Mouse (Mus musculus) midbrain, embryonic 12.5 days (tissue): ENCODE results near the gene Blvrb. TPM values are rescaled to one million over a fixed set of nuclear protein-coding genes. Genes with fewer than 3 reads are reported as not detected.

Experiments used
- ATAC-seq: fragments of 200-750 bp; cut with Nextera tagmentation; 2 replicates; pipeline ENCODE4 v1.8.0; 2017; ENCODE audit warnings: low read depth, moderate TSS enrichment, moderate library complexity; ENCODE audit not compliant: low FRiP score
- H3K27ac ChIP-seq: fragments of 300-500 bp; sonication (generic); replicated peaks from 2 replicates; pipeline ENCODE4 v1.5.1; 2016; ENCODE audit warnings: mild to moderate bottlenecking
- H3K27me3 ChIP-seq: fragments of 300-500 bp; sonication (generic); 2 replicates; pipeline ENCODE4 v1.6.1; 2016; ENCODE audit warnings: mild to moderate bottlenecking
- H3K36me3 ChIP-seq: fragments of 300-500 bp; sonication (generic); 2 replicates; pipeline ENCODE4 v1.6.1; 2016
- H3K4me1 ChIP-seq: fragments of 300-500 bp; sonication (generic); 2 replicates; pipeline ENCODE4 v1.6.1; 2016
- H3K4me2 ChIP-seq: fragments of 300-500 bp; sonication (generic); replicated peaks from 2 replicates; pipeline ENCODE4 v1.6.1; 2016; ENCODE audit warnings: mild to moderate bottlenecking, moderate library complexity
- H3K4me3 ChIP-seq: fragments of 300-500 bp; sonication (generic); 2 replicates; pipeline ENCODE4 v1.5.1; 2016; ENCODE audit warnings: mild to moderate bottlenecking
- H3K9ac ChIP-seq: fragments of 300-500 bp; sonication (generic); replicated peaks from 2 replicates; pipeline ENCODE4 v1.6.1; 2016; ENCODE audit warnings: mild to moderate bottlenecking, moderate library complexity
- H3K9me3 ChIP-seq: fragments of 300-500 bp; sonication (generic); 2 replicates; pipeline ENCODE4 v1.6.1; 2016; ENCODE audit warnings: mild to moderate bottlenecking
- WGBS: fragments of 180-500 bp; shearing (Covaris S2); methylation state at CpG from one replicate; pipeline ENCODE4 v1.1.7; 2016; 5-methylcytosine and 5-hydroxymethylcytosine counted together
- polyA plus RNA-seq: library from polyadenylated mRNA; unstranded; fragments of >200 nt; fragmentation: Nextera tagmentation; extraction: Ambion mirVana; gene quantifications from 2 replicates; pipeline ENCODE4 v1.2.1, GENCODE M21; 2016

Blvrb gene
- polyA plus RNA-seq, 1 experiment from 2014 or later, result 31.0 TPM

DNA sequence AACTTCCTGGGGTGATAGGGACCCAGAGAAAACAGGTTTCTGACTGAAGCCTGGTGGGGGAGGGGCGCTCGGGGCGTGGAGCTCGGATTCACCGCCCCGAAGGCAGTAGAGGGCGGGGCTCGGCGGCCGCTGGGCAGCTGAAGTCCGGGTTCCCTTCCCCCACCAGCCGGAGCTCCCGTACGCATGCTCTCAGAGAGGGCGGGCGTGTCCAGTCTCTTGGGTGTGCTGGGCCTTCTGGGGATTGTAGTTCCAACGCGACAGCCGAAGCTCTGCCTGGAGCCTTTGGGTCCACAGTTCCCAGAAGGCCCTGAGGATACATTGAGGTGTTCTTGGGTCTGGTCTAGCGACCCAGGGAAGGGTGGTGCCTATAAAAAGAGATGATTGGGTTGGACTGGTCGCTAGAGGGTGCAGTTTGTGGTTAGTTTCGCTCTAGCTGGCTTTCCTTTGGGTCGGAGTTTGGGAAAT is 26.7 kb downstream of the Blvrb start:
- ATAC-seq, result peak; percentile 89
- Histone ChIP-seq H3K27me3 (no peaks in the 10 kb centered on the region), H3K4me2 (peak overlapping the region; percentile 75), H3K4me3 (peak overlapping the region; percentile 75), H3K36me3 (peaks cover 24% of the 10 kb centered on the region), H3K27ac (peak overlapping the region; percentile 90), H3K4me1 (peaks cover 10% of the 10 kb centered on the region; the same call in 1 of the 2 replicates), H3K9ac (peak overlapping the region; percentile 71), H3K9me3 (no peaks in the 10 kb centered on the region)
- WGBS, result 0% methylated on average over 23 of the region's 23 CpGs

DNA sequence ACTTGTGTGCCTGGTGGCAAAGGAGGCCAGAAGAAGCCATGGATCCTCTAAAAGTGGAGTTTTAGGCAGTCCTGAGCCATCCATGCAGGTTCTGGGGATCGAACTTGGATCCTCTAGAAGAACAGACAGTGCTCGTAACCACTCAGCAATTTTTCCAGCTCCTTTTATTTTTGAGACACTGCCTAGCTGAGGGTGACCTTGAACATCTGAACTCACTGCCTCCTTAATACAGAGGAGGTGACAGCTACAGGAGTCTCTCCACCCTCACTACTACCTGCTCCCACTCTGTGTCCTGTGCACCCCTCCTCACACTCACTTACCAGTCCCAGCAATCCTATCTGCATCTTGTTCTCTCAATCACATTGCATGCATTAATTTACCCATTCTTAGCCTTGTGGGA is 27.8 kb downstream of the Blvrb start:
- no peaks in the 10 kb centered on the region for H3K27me3 ChIP-seq
- H3K4me2 ChIP-seq, result no peak overlapping the region; the same call in 1 of the 2 replicates
- H3K9me3 ChIP-seq, result no peaks in the 10 kb centered on the region
- no peak overlapping the region for H3K9ac ChIP-seq
- H3K4me1 ChIP-seq, result peaks cover 10% of the 10 kb centered on the region; the same call in 1 of the 2 replicates
- ATAC-seq, result no peak
- WGBS, result 93% methylated on average over 2 of the region's 2 CpGs
- no peak overlapping the region for H3K4me3 ChIP-seq
- no peak overlapping the region for H3K27ac ChIP-seq
- H3K36me3 ChIP-seq, result peaks cover 24% of the 10 kb centered on the region

DNA sequence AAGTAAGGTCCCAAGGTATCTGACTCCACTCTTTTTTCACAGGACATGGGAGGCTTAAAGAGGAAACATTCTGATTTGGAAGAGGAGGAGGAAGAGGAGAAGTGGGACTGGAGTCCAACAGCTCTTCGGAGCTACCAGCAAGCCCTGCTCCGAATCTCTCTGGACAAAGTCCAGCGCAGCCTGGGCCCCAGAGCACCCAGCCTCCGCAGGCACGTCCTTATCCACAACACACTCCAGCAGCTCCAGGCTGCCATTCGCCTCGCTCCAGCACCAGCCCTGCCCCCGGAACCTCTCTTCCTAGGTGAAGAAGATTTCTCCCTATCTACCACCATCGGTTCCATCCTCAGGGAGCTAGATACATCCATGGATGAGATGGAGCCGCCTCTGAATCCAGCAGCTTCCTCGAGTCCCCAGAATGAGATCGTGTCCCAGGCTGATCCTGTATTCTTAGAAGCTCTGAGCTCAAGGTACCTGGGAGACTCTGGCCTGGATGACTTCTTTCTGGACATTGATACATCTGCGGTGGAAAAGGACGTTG is 28.4 kb downstream of the Blvrb start:
- WGBS, result 96% methylated on average over 14 of the region's 14 CpGs

DNA sequence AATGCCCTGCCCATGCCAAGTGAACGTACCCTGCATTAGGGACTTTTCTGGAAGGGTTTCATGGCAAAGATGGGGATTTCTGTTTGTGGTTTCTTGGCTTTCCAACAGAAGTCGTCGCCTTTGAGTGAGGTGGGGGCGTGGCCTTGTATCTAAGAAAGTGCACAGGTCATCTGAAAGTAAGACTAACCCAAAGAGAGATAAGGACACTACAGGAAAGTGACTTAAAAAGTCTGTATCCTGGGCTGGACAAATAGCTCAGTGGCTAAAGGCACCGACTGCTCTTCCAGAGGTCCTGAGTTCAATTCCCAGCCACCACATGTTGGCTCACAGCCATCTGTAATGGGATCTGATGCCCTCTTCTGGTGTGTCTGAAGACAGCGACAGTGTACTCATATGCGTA is 30.8 kb downstream of the Blvrb start:
- WGBS, result 81% methylated on average over 7 of the region's 7 CpGs
- no peak for ATAC-seq
- H3K4me3 ChIP-seq, result no peak overlapping the region

More for the DNA sequence above, 28.4 kb downstream of the Blvrb start:
- no peak overlapping the region for H3K4me3 ChIP-seq
- H3K9ac ChIP-seq, result no peak overlapping the region
- no peak for ATAC-seq
- peaks cover 10% of the 10 kb centered on the region; the same call in 1 of the 2 replicates for H3K4me1 ChIP-seq
- H3K9me3 ChIP-seq, result no peaks in the 10 kb centered on the region
- no peaks in the 10 kb centered on the region for H3K27me3 ChIP-seq
- H3K27ac ChIP-seq, result no peak overlapping the region
- H3K4me2 ChIP-seq, result no peak overlapping the region
- peaks cover 24% of the 10 kb centered on the region for H3K36me3 ChIP-seq

DNA sequence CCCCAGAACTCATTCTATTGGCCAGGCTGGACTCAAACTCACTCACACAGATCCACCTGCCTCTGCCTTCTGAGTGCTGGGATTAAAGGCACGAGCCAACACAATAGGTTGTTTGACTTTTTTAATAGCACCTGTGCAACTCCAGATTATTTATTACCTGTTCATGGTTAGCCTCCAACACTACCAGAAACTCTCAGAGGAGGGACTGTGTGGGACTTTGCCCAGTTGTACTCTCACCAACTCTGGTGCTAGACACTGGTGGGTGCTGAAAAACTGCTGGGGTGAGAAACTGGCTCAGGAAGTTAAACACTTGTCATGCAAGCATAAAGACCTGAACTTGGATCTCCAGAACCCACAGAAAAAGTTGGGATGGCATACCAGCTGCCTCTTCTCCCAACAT is 32.0 kb downstream of the Blvrb start:
- ATAC-seq, result no peak
- WGBS, result 74% methylated on average over 1 of the region's 1 CpGs
- Histone ChIP-seq H3K36me3 (peaks cover 24% of the 10 kb centered on the region), H3K27me3 (no peaks in the 10 kb centered on the region), H3K9ac (no peak overlapping the region), H3K27ac (no peak overlapping the region), H3K4me3 (no peak overlapping the region), H3K4me2 (no peak overlapping the region), H3K4me1 (peaks cover 13% of the 10 kb centered on the region), H3K9me3 (no peaks in the 10 kb centered on the region)

More for the DNA sequence above, 30.8 kb downstream of the Blvrb start:
- H3K4me2 ChIP-seq, result no peak overlapping the region
- peaks cover 24% of the 10 kb centered on the region for H3K36me3 ChIP-seq
- no peak overlapping the region for H3K27ac ChIP-seq
- no peak overlapping the region for H3K9ac ChIP-seq
- H3K27me3 ChIP-seq, result no peaks in the 10 kb centered on the region
- peaks cover 13% of the 10 kb centered on the region for H3K4me1 ChIP-seq
- no peaks in the 10 kb centered on the region for H3K9me3 ChIP-seq

DNA sequence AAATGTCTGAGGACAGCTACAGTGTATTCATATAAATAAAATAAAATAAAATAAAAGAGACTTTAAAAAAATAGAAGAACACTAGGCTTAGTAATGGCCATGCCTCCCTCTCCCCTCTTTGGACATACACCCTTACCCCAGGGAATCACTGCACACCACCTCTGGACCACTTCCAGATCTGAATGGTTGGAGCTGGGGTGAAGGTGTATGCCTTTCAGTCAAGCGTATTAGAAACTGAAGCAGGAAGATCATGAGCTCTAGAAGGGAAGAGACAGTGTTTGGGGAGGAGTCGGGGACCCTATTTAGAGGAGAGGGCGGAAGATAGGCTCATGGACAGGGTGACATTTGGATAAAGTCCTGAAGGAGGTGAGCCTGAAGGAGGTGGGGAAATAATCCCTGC is 32.7 kb downstream of the Blvrb start:
- Histone ChIP-seq H3K4me1 (peaks cover 9% of the 10 kb centered on the region), H3K9ac (no peak overlapping the region), H3K4me3 (no peak overlapping the region), H3K9me3 (no peaks in the 10 kb centered on the region), H3K27me3 (peaks cover 3% of the 10 kb centered on the region; the same call in 1 of the 2 replicates), H3K4me2 (no peak overlapping the region), H3K27ac (no peak overlapping the region), H3K36me3 (peaks cover 24% of the 10 kb centered on the region)
- ATAC-seq, result no peak
- 70% methylated on average over 3 of the region's 3 CpGs for WGBS

DNA sequence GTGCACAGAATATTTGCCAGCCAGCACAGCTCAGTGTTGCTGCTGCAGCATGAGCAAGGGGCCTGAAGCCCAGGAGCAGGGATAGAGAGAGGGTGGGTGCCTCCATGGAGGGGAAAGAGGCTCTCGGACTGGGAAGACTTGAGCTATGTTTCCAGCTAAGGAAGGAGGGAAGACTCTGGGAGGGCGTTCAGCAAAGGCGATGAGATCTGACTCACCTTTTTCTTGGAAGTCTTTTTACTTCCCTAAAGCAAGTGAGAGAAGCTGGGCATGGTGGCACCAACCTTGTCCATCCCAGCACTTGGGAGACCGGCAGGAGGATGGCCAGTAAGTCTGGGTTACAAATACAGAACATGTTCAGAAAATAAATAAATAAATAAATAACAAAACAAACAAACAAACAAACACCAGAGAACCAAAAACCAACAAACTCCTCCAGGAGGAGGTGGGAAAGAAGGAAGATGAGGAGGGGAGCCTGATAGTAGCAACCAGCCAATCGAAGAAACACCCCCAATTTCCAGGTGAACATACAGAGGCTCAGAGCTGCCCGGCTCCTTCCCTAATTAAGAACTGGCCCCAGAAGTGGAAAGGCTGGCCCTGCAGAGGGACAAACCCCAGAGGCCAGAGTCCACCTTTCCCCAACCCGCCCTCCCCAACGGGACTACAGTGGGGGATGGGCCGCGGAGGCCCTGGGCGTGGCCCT is 33.3 kb downstream of the Blvrb start:
- Histone ChIP-seq H3K9me3 (no peaks in the 10 kb centered on the region), H3K27me3 (peaks cover 4% of the 10 kb centered on the region; the same call in 1 of the 2 replicates), H3K9ac (peak overlapping the region; percentile 46), H3K36me3 (peaks cover 21% of the 10 kb centered on the region), H3K27ac (peak overlapping the region; percentile 27; the same call in 1 of the 2 replicates), H3K4me2 (peak overlapping the region; percentile 58), H3K4me1 (peaks cover 9% of the 10 kb centered on the region), H3K4me3 (peak overlapping the region; percentile 33)
- WGBS, result 13% methylated on average over 11 of the region's 11 CpGs
- ATAC-seq, result no peak; the same call in 1 of the 2 replicates

DNA sequence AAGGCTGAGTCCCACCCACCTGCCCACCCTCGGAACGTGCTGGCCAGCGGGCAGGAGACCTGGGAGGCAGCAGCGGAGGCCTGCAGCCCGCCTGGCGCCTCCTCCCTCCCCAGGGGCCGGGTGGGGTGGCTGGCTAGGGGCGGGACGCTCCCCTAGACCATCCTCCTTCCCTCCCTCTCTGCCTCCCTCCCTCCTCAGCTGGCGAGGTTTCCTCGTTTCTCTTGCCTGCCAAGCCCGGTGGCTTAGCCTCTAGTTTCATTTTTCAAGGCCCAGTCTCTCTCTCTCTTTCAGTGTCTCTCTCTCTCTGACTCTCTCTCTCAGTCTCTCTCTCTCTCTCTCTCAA is 33.8 kb downstream of the Blvrb start:
- 0% methylated on average over 5 of the region's 12 CpGs for WGBS
- H3K36me3 ChIP-seq, result peaks cover 16% of the 10 kb centered on the region
- peak overlapping the region; percentile 46 for H3K9ac ChIP-seq
- H3K4me3 ChIP-seq, result peak overlapping the region; percentile 33
- peak overlapping the region; percentile 27; the same call in 1 of the 2 replicates for H3K27ac ChIP-seq
- no peaks in the 10 kb centered on the region for H3K9me3 ChIP-seq
- peak overlapping the region; percentile 58 for H3K4me2 ChIP-seq
- peaks cover 4% of the 10 kb centered on the region; the same call in 1 of the 2 replicates for H3K27me3 ChIP-seq
- peak; percentile 77; the same call in 1 of the 2 replicates for ATAC-seq
- H3K4me1 ChIP-seq, result peaks cover 9% of the 10 kb centered on the region

DNA sequence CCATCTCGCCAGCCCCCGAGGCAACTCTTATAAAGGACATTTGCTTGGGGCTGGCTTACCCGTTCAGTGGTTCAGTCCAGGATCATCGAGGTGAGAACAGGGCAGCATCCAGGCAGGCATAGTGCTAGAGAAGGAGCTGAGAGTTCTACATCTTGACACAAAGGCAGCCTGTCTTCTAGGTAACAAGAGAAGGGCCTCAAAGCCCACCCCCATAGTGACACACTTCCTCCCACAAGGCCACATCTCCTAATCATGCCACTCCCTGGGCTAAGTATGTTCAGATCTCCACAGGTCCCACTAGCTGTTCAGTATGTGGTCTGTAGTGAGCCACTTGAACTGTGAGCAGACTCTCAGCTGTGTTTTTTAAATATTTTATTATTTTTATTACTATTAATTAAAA is 36.1 kb downstream of the Blvrb start:
- Histone ChIP-seq H3K4me2 (no peak overlapping the region), H3K27ac (no peak overlapping the region), H3K4me1 (peaks cover 19% of the 10 kb centered on the region), H3K4me3 (no peak overlapping the region), H3K9me3 (no peaks in the 10 kb centered on the region), H3K27me3 (peaks cover 8% of the 10 kb centered on the region), H3K9ac (no peak overlapping the region), H3K36me3 (no peaks in the 10 kb centered on the region)
- 90% methylated on average over 4 of the region's 4 CpGs for WGBS
- no peak for ATAC-seq

DNA sequence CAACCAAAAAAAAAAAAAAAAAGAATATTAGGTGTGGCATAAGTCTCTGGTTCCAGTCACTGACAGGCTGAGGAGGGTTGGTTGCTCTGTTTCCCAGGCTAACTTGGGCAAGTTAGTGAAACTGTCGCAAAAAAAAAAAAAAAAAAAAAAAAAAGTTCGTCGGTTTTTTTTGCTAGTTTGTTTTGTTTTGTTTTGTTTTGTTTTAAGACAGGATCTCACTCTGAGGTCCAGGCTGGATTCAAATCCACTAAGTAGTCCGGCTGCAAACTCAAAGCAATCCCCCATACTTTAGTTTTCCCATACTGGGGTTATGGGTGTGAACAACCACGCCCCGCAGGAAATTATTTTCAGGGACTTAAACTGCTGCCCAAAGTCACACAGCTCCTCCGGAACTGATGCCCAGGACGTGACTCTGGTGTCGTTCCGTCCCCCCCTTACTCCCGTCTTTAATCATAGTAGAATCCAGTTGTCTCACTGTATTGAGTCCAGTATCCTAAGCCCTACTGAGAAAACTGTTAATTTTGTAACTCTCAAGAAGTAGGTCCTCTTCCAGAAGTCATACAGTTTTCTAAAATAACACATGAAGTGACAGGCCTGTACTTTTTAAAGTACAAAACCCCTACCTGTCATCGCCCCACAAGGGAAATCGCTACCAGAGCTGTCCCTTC is 38.5 kb downstream of the Blvrb start:
- Histone ChIP-seq H3K4me3 (peak overlapping the region; percentile 76), H3K36me3 (no peaks in the 10 kb centered on the region), H3K4me1 (peaks cover 27% of the 10 kb centered on the region), H3K9ac (peak overlapping the region; percentile 34; the same call in 1 of the 2 replicates), H3K27ac (peak overlapping the region; percentile 89; the same call in 1 of the 2 replicates), H3K4me2 (peak overlapping the region; percentile 62), H3K9me3 (no peaks in the 10 kb centered on the region), H3K27me3 (peaks cover 18% of the 10 kb centered on the region)
- WGBS, result 4% methylated on average over 13 of the region's 13 CpGs
- ATAC-seq, result peak; percentile 7

DNA sequence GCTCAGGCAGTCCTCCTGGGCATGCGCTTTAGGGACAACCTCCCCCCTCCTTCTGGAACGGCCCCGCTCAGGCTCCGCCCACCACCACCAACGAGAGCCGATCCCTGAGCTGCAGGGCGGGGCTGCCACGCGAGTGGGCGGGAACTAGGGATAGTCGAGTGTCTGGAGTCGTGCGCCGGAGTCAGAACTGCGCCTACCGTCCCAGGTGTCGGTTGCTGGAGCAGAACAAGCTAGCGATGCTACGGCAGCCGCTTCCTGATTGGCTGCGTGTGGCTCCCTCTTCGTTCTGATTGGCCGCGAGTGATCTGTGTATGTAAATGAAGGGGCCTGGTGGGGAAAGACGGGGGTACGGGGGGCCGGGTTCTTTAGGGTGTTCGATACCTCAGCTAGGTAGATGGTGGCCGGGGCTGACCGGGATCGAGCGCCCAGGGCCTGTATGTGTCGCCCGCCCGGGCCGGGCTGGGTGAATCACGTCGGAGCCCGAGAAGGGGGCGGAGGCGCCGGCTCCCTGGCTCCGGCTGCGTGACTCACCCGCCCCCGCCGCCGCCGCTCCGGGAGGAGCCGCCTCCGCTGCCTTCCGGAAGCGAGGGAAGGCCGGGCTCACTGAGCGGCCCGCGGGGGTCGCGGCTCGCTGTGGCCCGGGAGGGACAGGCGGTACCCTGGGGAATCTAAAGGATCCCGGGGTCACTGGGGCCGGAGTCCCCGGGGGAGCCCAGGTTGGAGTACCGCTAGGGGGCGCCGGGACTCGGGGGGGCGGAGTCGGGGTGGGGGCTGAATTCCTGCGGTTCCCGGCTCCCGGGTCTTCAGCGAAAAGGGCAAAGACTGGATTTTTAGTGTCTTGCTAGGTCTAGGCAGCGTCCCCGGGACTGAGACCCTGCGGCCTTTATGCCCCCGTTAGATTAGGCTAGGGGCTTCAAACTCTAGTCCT is 39.3 kb downstream of the Blvrb start, which contains the start of gene Sertad1:
Sertad1 (plus strand) TSS at position 141 of the 928 bp plus-strand sequence.
- Histone ChIP-seq H3K27ac (peak within 1 kb of the TSS; percentile 89), H3K36me3 (no peaks in the 10 kb centered on the region), H3K4me3 (peak within 1 kb of the TSS; percentile 76), H3K4me1 (peaks cover 19% of the 10 kb centered on the region), H3K27me3 (peaks cover 18% of the 10 kb centered on the region), H3K9ac (peak within 1 kb of the TSS; percentile 77), H3K4me2 (peak within 1 kb of the TSS; percentile 62), H3K9me3 (no peaks in the 10 kb centered on the region)
- WGBS, result under 1% methylated on average over 68 of the region's 80 CpGs
- ATAC-seq, result peak; percentile 96
